Mouse (Mus musculus): ENCODE results near the gene Arid4a.

DNA sequence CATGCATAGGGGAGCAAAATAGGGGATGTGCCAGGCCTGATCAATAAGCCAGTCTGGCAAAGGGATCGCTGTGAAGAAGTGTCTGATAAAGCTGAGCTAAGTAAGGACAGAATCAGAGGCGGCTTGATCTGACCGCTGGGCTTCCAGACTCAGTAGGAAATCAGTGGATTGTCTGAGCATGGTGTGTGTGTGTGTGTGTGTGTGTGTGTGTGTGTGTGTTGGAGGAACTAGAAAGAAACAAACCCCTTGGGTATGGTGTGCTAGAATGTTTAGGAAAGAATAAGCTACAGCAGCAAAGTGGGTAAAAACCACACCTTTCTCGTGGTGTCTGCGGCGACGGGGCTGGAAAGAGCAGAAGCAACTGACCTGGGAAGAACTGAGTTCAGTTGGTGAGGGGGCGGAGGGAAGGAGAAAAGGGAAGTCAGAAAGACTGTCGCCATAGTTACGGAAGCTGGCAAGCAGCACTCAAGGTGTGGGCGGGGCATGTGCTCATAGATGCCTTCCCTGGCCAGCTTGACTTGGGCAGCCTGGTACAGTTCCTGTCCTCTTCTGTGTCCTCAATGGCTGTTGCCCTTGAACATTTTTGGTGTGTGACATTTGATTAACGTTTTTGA is 98.0 kb downstream of the Arid4a start:
- TF ChIP-seq CTCF (IDR thresholded peaks at IDR 0.05; ENCODE audit: borderline replicate concordance, control insufficient read depth, extremely low read depth, insufficient read depth, low read length, poor library complexity) (no peak), POLR2A (IDR thresholded peaks at IDR 0.05; ENCODE audit: control insufficient read depth, extremely low read depth, insufficient read depth, low read length, poor library complexity) (no peak)

All from thymus, adult 2 months (tissue).